ENCODE assay signal across 21 mouse cellular contexts in the genomic region with DNA sequence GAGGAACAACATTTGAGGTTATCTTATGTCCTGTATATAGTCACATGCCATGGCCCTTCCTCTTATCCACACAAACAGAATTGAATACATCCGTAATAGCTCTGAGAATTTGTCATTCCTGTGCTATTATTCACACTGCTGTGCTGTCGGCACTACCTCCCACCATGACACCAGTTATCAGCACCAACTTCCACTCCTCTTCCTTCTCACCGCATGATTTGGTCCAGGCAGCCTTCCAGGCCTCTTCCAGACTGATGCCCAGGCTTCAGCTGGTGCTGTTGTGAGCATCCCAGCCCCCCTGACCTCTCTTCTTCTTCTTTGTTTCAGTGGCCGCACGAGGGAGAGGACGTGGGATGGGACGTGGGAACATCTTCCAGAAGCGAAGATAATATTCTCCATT. TPM values are rescaled to one million over a fixed set of nuclear protein-coding genes. Genes with fewer than 3 reads are reported as not detected.
DNase-seq lines count a peak whose midpoint lies in the region; ATAC-seq and TF ChIP-seq lines count a peak whose summit lies in the region.
"Had no signal": no experiment of that assay in that cellular context is flagged by ENCODE, and none has a peak within 500 bp of the region (broad histone marks: within the 10 kb centered on the region; RNA-seq: fewer than 3 reads in every experiment).

No protein-coding gene starts in this region.

- peak; percentile 75 to 83 for DNase-seq in cerebellum, postnatal 14 days
- DNase-seq in cerebellum, adult 2 months = no peak
- DNase-seq in left cerebral cortex, postnatal 4 days = peak; percentile 84
- DNase-seq in left cerebral cortex, postnatal 10 days (ENCODE audit: extremely low spot score in 1 of 2, low spot score in 2 of 2) = no peak
- peak; percentile 92 for DNase-seq in Muller cell, postnatal 12 days (ENCODE audit: inconsistent ontology term)
- no peak for DNase-seq in right cerebral cortex, adult 18-20 months
- DNase-seq in spleen, adult 18-20 months = no peak
- DNase-seq: adrenal gland, postnatal 10 days; gastrocnemius, adult 2 months; kidney, adult 11 months; kidney, postnatal 14 days; retina, postnatal 1 day; thymus, adult 18-20 months had no signal

- no peaks in the 10 kb centered on the region for H3K9me3 ChIP-seq in heart, embryonic 16.5 days (replicated peaks; ENCODE audit: control insufficient read depth, low read length)
- H3K9me3 ChIP-seq: midbrain, embryonic 13.5 days had no signal

- peak overlapping the region; percentile 16; the same call in 1 of the 2 replicates for H3K4me2 ChIP-seq in heart, embryonic 16.5 days (ENCODE audit: low read depth, low read length)
- H3K4me2 ChIP-seq: lung, embryonic 14.5 days; midbrain, embryonic 13.5 days had no signal

- peaks cover 16% of the 10 kb centered on the region for H3K36me3 ChIP-seq in heart, embryonic 16.5 days (ENCODE audit: control insufficient read depth, insufficient read depth)

- H3K9ac ChIP-seq in heart, embryonic 16.5 days (ENCODE audit: low read length) = no peak overlapping the region
- H3K9ac ChIP-seq: lung, embryonic 14.5 days; midbrain, embryonic 13.5 days had no signal

- peak; percentile 76 for ATAC-seq in heart, embryonic 16.5 days (replicated peaks; ENCODE audit: extremely low read depth, insufficient read depth, low FRiP score)
- ATAC-seq: forebrain, embryonic 16.5 days; hindbrain, embryonic 16.5 days; midbrain, embryonic 13.5 days had no signal

- H3K27ac ChIP-seq in cerebellum, adult 2 months (ENCODE audit: insufficient read depth, low read length) = no peak overlapping the region
- peak overlapping the region; percentile 72 for H3K27ac ChIP-seq in heart, embryonic 16.5 days (ENCODE audit: low read length)
- H3K27ac ChIP-seq: gastrocnemius, adult 2 months; midbrain, embryonic 13.5 days had no signal

- intact Hi-C loops in left cerebral cortex, postnatal 4 days (cut with DNase I) = no loop called here
- intact Hi-C loops in left cerebral cortex, postnatal 10 days (cut with DNase I) = no loop called here

- no peaks in the 10 kb centered on the region for H3K27me3 ChIP-seq in cerebellum, adult 2 months (ENCODE audit: control insufficient read depth, insufficient read depth, low read length)
- no peaks in the 10 kb centered on the region for H3K27me3 ChIP-seq in heart, embryonic 16.5 days (ENCODE audit: control insufficient read depth, insufficient read depth, low read length)
- H3K27me3 ChIP-seq: midbrain, embryonic 13.5 days had no signal

- no peaks in the 10 kb centered on the region; the same call in 1 of the 2 replicates for H3K4me1 ChIP-seq in cerebellum, adult 2 months (ENCODE audit: control insufficient read depth, insufficient read depth, low read length)
- peaks cover 21% of the 10 kb centered on the region for H3K4me1 ChIP-seq in heart, embryonic 16.5 days (ENCODE audit: control insufficient read depth, insufficient read depth, low read length)
- H3K4me1 ChIP-seq: midbrain, embryonic 13.5 days had no signal

- no peak for TF ChIP-seq CTCF in cerebellum, adult 2 months (IDR thresholded peaks at IDR 0.05; ENCODE audit: borderline replicate concordance, insufficient read depth, low read depth, low read length)

- TF ChIP-seq POLR2A in cerebellum, adult 2 months (IDR thresholded peaks at IDR 0.05; ENCODE audit: borderline replicate concordance, insufficient read depth, low read length) = no peak

- 18% methylated on average over 8 of the region's 8 CpGs for WGBS in cerebellum, adult 2 months
- 43% methylated on average over 8 of the region's 8 CpGs for WGBS in heart, embryonic 16.5 days

- no peak overlapping the region for H3K4me3 ChIP-seq in cerebellum, adult 2 months (replicated peaks; ENCODE audit: insufficient read depth, low read depth, low read length)
- no peak overlapping the region for H3K4me3 ChIP-seq in heart, embryonic 16.5 days (ENCODE audit: low read length)
- H3K4me3 ChIP-seq: erythroblast, embryonic 14.5 days; gastrocnemius, adult 2 months; midbrain, embryonic 13.5 days had no signal

RNA-seq across cellular contexts. Expression of gene Gucd1, which starts 17.2 kb away (rescaled TPM):
- polyA plus RNA-seq in cerebellum, adult 2 months (2012; rRNA removed) = 20.7 and 21.5 TPM in 2 replicates
- total RNA-seq in left cerebral cortex, postnatal 4 days (2021) = 10 to 100 TPM; 21.5 to 23.8 TPM
- 10 to 100 TPM; 21.6 to 22.0 TPM for total RNA-seq in left cerebral cortex, postnatal 10 days (2021)
- 26.9 and 28.5 TPM in 2 replicates for polyA plus RNA-seq in heart, embryonic 16.5 days (2015; fragmentation: Nextera tagmentation; extraction: Ambion mirVana)

RNA-seq across cellular contexts. Expression of gene Snrpd3, which starts 17.6 kb away (rescaled TPM):
- 57.8 and 59.5 TPM in 2 replicates for polyA plus RNA-seq in cerebellum, adult 2 months (2012; rRNA removed)
- 100 to 1,000 TPM; 119 to 120 TPM for total RNA-seq in left cerebral cortex, postnatal 4 days (2021)
- 100 to 1,000 TPM in 1 of 2 experiments, 10 to 100 TPM in 1; 96.2 to 103 TPM for total RNA-seq in left cerebral cortex, postnatal 10 days (2021)
- 90.4 and 90.5 TPM in 2 replicates for polyA plus RNA-seq in heart, embryonic 16.5 days (2015; fragmentation: Nextera tagmentation; extraction: Ambion mirVana)

RNA-seq across cellular contexts. Expression of gene Lrrc75b, which starts 25.2 kb away (rescaled TPM):
- 22.3 and 23.8 TPM in 2 replicates for polyA plus RNA-seq in cerebellum, adult 2 months (2012; rRNA removed)
- total RNA-seq in left cerebral cortex, postnatal 4 days (2021) = 10 to 100 TPM; 46.4 to 49.0 TPM
- 10 to 100 TPM; 21.3 to 27.5 TPM for total RNA-seq in left cerebral cortex, postnatal 10 days (2021)
- 1.5 and 2.7 TPM in 2 replicates for polyA plus RNA-seq in heart, embryonic 16.5 days (2015; fragmentation: Nextera tagmentation; extraction: Ambion mirVana)
- total RNA-seq: granulocyte monocyte progenitor cell, adult 5-6 weeks; megakaryocyte progenitor cell, adult 5-6 weeks had no signal
- polyA plus RNA-seq: erythroblast, embryonic 14.5 days had no signal

RNA-seq across cellular contexts. Expression of gene Ggt1, which starts 26.5 kb away (rescaled TPM):
- 3.2 and 3.5 TPM in 2 replicates for polyA plus RNA-seq in cerebellum, adult 2 months (2012; rRNA removed)
- 1 to 10 TPM; 3.1 to 3.5 TPM for total RNA-seq in left cerebral cortex, postnatal 4 days (2021)
- total RNA-seq in left cerebral cortex, postnatal 10 days (2021) = 1 to 10 TPM; 1.5 to 4.1 TPM
- 0.89 and 2.4 TPM in 2 replicates for polyA plus RNA-seq in heart, embryonic 16.5 days (2015; fragmentation: Nextera tagmentation; extraction: Ambion mirVana)
- total RNA-seq: gastrocnemius, adult 2 months; megakaryocyte progenitor cell, adult 5-6 weeks had no signal
- polyA plus RNA-seq: erythroblast, embryonic 14.5 days had no signal

RNA-seq across cellular contexts. Expression of gene Ggt5, which starts 54.2 kb away (rescaled TPM):
- 4.0 and 6.2 TPM in 2 replicates for polyA plus RNA-seq in cerebellum, adult 2 months (2012; rRNA removed)
- total RNA-seq in left cerebral cortex, postnatal 4 days (2021) = 1 to 10 TPM; 1.9 to 3.0 TPM
- total RNA-seq in left cerebral cortex, postnatal 10 days (2021) = 1 to 10 TPM; 2.6 to 3.3 TPM
- 9.7 and 11.3 TPM in 2 replicates for polyA plus RNA-seq in heart, embryonic 16.5 days (2015; fragmentation: Nextera tagmentation; extraction: Ambion mirVana)
- polyA plus RNA-seq: erythroblast, embryonic 14.5 days had no signal

Comparison
In these comparisons a context has a peak if more than half of its experiments do, and no peak if none do; other contexts are left out.
1. DNase-seq: peak in cerebellum, postnatal 14 days (2 of 2), left cerebral cortex, postnatal 4 days (single experiment) and Muller cell, postnatal 12 days (single experiment); none in cerebellum, adult 2 months (0 of 2), left cerebral cortex, postnatal 10 days (0 of 2), right cerebral cortex, adult 18-20 months (single experiment) and spleen, adult 18-20 months (0 of 2).